Mouse (Mus musculus) liver, adult 2 months (tissue): Measurements from ENCODE around the gene Orai1. TPM values are rescaled to one million over a fixed set of nuclear protein-coding genes. Genes with fewer than 3 reads are reported as not detected.

Experiments
- DNase-seq: peaks from one replicate; pipeline ENCODE4 v3.0.0-alpha.2; 2011; ENCODE audit warnings: low read depth, low spot score; ENCODE audit errors: extremely low read depth
- H3K27ac ChIP-seq: fragments of 200-500 bp; replicated peaks from 2 replicates; pipeline ENCODE4 v1.5.1; 2012; ENCODE audit warnings: low read depth, mild to moderate bottlenecking, control low read depth, inconsistent platforms, low read length; ENCODE audit not compliant: insufficient read depth
- H3K27me3 ChIP-seq: fragments of 200-500 bp; 2 replicates; pipeline ENCODE4 v1.6.1; 2012; ENCODE audit warnings: mild to moderate bottlenecking, moderate library complexity, low read length, inconsistent platforms; ENCODE audit not compliant: control insufficient read depth, insufficient read depth
- H3K36me3 ChIP-seq: fragments of 200-500 bp; 2 replicates; pipeline ENCODE4 v1.6.1; 2012; ENCODE audit warnings: low read length, inconsistent platforms; ENCODE audit not compliant: control insufficient read depth, insufficient read depth
- H3K4me1 ChIP-seq: fragments of 200-500 bp; 2 replicates; pipeline ENCODE4 v1.6.1; 2011; ENCODE audit warnings: low read length; ENCODE audit not compliant: control insufficient read depth, insufficient read depth
- H3K4me3 ChIP-seq: fragments of 200-500 bp; 2 replicates; pipeline ENCODE4 v1.5.1; 2011; ENCODE audit warnings: low read depth, mild to moderate bottlenecking, control low read depth, low read length, moderate library complexity; ENCODE audit not compliant: insufficient read depth
- H3K79me2 ChIP-seq: fragments of 200-500 bp; 2 replicates; pipeline ENCODE4 v1.6.1; 2012; ENCODE audit warnings: inconsistent platforms, mild to moderate bottlenecking, low read length, moderate library complexity; ENCODE audit not compliant: control insufficient read depth, insufficient read depth
- H3K9ac ChIP-seq: fragments of 200-500 bp; 2 replicates; pipeline ENCODE4 v1.6.1; 2012; ENCODE audit warnings: low read depth, mild to moderate bottlenecking, control low read depth, inconsistent platforms, low read length
- CTCF ChIP-seq: fragments of 200-500 bp; IDR thresholded peaks from 2 replicates; pipeline ENCODE4 v1.5.1; 2011; ENCODE audit warnings: low read depth, low read length, control low read depth
- POLR2A ChIP-seq: fragments of 200-500 bp; IDR thresholded peaks from 2 replicates; pipeline ENCODE4 v1.6.1; 2011; ENCODE audit warnings: low read length, control low read depth; ENCODE audit not compliant: insufficient read depth; ENCODE audit errors: extremely low read depth
- WGBS: fragments of 180-500 bp; shearing (Covaris S2); methylation state at CpG from one replicate; pipeline ENCODE4 v1.1.7; 2018; 5-methylcytosine and 5-hydroxymethylcytosine counted together
- polyA plus RNA-seq: library from polyadenylated mRNA; depleted of rRNA; stranded (reverse); fragments of >200 nt; gene quantifications from 2 replicates; pipeline ENCODE4 v1.2.3, GENCODE M21; 2012
- total RNA-seq: library from RNA; depleted of rRNA; stranded (reverse); fragments of >200 nt; gene quantifications from 2 replicates; pipeline ENCODE4 v1.2.3, GENCODE M21; 2014

Orai1 gene
- total and polyA plus RNA-seq, 2 experiments: 4.2 to 43.1 TPM

DNA sequence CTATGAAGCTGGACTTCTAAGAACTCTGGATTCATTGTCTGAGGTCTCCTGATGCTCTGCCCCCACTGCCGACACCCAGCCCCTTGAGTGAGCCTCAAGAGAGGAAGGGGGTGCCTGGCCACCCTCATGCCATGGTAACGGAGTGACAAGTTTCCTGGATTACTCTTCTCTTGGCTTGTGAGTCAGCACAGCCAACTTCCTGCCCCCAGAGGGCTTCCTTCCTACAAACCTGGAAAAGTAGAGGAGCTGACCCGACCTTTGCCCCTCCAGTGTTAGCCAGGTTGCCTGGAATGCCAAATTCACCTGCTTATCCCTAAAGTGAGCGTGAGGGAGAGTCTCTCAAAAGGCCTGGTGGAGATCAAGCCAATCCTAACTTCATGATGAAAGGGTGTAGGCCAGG, 2.6 kb downstream of the Orai1 start:
- Histone ChIP-seq H3K36me3 (no peaks in the 10 kb centered on the region), H3K27me3 (no peaks in the 10 kb centered on the region), H3K27ac (peak overlapping the region; percentile 57), H3K79me2 (peaks cover 22% of the 10 kb centered on the region; the same call in 1 of the 2 replicates), H3K4me3 (no peak overlapping the region), H3K9ac (peak overlapping the region; percentile 35; the same call in 1 of the 2 replicates), H3K4me1 (peaks cover 43% of the 10 kb centered on the region)
- TF ChIP-seq POLR2A (no peak), CTCF (no peak)
- peak; percentile 83 for DNase-seq
- WGBS: 28% methylated on average over 4 of the region's 4 CpGs

GRCm38 (mm10) chr5:123019336-123020016, 4.6 kb downstream of the Orai1 start:
- peak; percentile 54 for DNase-seq
- Histone ChIP-seq H3K36me3 (no peaks in the 10 kb centered on the region), H3K79me2 (peaks cover 24% of the 10 kb centered on the region; the same call in 1 of the 2 replicates), H3K27me3 (no peaks in the 10 kb centered on the region), H3K4me1 (peaks cover 46% of the 10 kb centered on the region), H3K27ac (peak overlapping the region; percentile 45), H3K9ac (no peak overlapping the region), H3K4me3 (no peak overlapping the region)
- 39% methylated on average over 10 of the region's 10 CpGs for WGBS
- no peak for TF ChIP-seq POLR2A
- no peak for TF ChIP-seq CTCF

DNA sequence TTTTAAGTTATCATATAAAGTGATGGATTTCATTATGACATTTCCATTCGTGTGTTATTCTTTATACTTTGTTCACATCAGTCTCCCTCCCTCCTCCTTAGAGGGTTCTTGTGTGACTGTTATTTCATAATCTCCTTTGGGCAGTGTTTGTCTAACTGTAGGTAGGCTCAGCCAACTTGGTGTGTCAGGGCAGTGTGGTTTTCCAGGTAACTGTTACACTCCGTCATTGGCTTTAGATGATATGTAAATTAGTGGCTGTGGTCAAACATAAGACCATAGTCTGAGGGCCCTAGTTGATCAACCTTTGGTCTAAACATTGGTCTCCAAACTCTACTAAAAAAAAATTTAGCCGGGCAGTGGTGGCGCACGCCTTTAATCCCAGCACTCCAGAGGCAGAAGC, 5.6 kb downstream of the Orai1 start:
- WGBS: 26% methylated on average over 5 of the region's 5 CpGs
- H3K36me3 ChIP-seq: no peaks in the 10 kb centered on the region
- H3K4me1 ChIP-seq: peaks cover 46% of the 10 kb centered on the region
- H3K27me3 ChIP-seq: no peaks in the 10 kb centered on the region
- H3K27ac ChIP-seq: 0 out of 2 replicates have a peak overlapping the region, but pooled peaks have one; percentile 45
- peak; percentile 83 for DNase-seq
- H3K4me3 ChIP-seq: no peak overlapping the region
- TF ChIP-seq CTCF: no peak
- no peak for TF ChIP-seq POLR2A
- H3K79me2 ChIP-seq: peaks cover 24% of the 10 kb centered on the region; the same call in 1 of the 2 replicates
- H3K9ac ChIP-seq: no peak overlapping the region

DNA sequence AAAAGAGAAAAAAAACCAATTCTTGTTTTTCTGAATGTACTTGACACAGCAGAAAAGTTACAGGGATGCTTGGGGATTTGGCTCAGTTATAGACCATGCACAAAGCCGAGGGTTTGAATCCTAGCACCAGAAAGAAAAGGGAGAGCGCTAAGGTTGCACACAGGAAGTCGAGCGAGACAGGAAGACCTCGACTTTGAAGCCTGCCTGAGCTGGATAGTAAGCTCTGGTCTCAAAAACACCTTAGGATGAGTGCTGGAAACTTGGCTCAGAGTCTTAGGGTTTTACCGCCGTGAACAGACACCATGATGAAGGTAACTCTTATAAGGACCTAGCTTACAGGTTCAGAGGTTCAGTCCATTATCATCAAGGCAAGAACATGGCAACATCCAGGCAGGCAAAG, 6.6 kb downstream of the Orai1 start:
- TF ChIP-seq POLR2A (no peak), CTCF (no peak)
- H3K4me3 ChIP-seq: no peak overlapping the region
- H3K27me3 ChIP-seq: no peaks in the 10 kb centered on the region
- no peak for DNase-seq
- peaks cover 18% of the 10 kb centered on the region; the same call in 1 of the 2 replicates for H3K79me2 ChIP-seq
- no peak overlapping the region for H3K9ac ChIP-seq
- WGBS: 76% methylated on average over 7 of the region's 7 CpGs
- H3K27ac ChIP-seq: no peak overlapping the region
- H3K4me1 ChIP-seq: peaks cover 39% of the 10 kb centered on the region
- no peaks in the 10 kb centered on the region for H3K36me3 ChIP-seq

GRCm38 (mm10) chr5:123023049-123023448, 8.2 kb downstream of the Orai1 start:
- peaks cover 29% of the 10 kb centered on the region for H3K4me1 ChIP-seq

DNA sequence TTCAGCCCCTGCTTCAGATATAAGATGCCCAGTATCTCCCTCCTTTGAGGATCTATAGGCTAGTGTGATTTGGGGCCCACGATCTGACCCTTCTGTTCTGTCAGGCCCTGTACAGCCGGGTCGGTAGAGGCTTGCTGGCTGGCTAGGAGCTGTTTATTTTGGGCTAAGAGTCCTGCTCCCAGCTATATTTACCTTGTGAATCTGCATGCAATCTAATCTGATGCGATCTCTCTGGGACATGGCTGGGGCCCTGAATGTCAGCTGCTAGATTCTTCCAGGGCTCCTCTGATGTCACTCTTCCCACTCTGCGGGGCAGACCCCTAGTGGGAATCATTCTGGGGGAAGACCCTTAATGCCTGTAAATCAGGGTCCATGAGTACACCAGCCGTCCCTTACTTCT, 9.4 kb downstream of the Orai1 start:
- H3K27ac ChIP-seq: peak overlapping the region; percentile 55
- no peaks in the 10 kb centered on the region for H3K36me3 ChIP-seq
- H3K79me2 ChIP-seq: peaks cover 2% of the 10 kb centered on the region; the same call in 1 of the 2 replicates
- peak; percentile 66 for DNase-seq
- WGBS: 38% methylated on average over 6 of the region's 6 CpGs
- H3K27me3 ChIP-seq: no peaks in the 10 kb centered on the region
- H3K4me3 ChIP-seq: no peak overlapping the region
- peak overlapping the region; percentile 24; the same call in 1 of the 2 replicates for H3K9ac ChIP-seq
- no peak for TF ChIP-seq POLR2A
- no peak for TF ChIP-seq CTCF
- H3K4me1 ChIP-seq: peaks cover 20% of the 10 kb centered on the region

More at GRCm38 (mm10) chr5:123023049-123023448, 8.2 kb downstream of the Orai1 start:
- no peak for TF ChIP-seq POLR2A
- TF ChIP-seq CTCF: no peak
- H3K9ac ChIP-seq: peak overlapping the region; percentile 41; the same call in 1 of the 2 replicates
- H3K79me2 ChIP-seq: peaks cover 9% of the 10 kb centered on the region; the same call in 1 of the 2 replicates
- peak overlapping the region; percentile 91 for H3K27ac ChIP-seq
- no peaks in the 10 kb centered on the region for H3K36me3 ChIP-seq
- no peak overlapping the region for H3K4me3 ChIP-seq
- H3K27me3 ChIP-seq: no peaks in the 10 kb centered on the region
- 24% methylated on average over 6 of the region's 6 CpGs for WGBS
- peak; percentile 90 for DNase-seq
